ENCODE assay signal across 11 mouse cellular contexts in genomic region chr2:125685441-125686150, GRCm38 (mm10). TPM values are rescaled to one million over a fixed set of nuclear protein-coding genes. Genes with fewer than 3 reads are reported as not detected.
A peak's percentile ranks its signal among the peaks of the same experiment; 100 is the strongest.
DNase-seq lines count a peak whose midpoint lies in the region; ATAC-seq and TF ChIP-seq lines count a peak whose summit lies in the region.
"Had no signal": no experiment of that assay in that cellular context is flagged by ENCODE, and none has a peak within 500 bp of the region (broad histone marks: within the 10 kb centered on the region; RNA-seq: fewer than 3 reads in every experiment).

No protein-coding gene starts in this region.

- DNase-seq in intestine, embryonic 14.5 days (ENCODE audit: low spot score) = no peak
- DNase-seq in embryonic facial prominence, embryonic 14.5 days (ENCODE audit: low spot score) = peak; percentile 52
- no peak for DNase-seq in kidney, adult 11 months
- DNase-seq in thymus, postnatal 4 days = no peak
- DNase-seq: adrenal gland, adult 8-10 months; cerebellum, adult 8-10 months had no signal

- H3K9me3 ChIP-seq in intestine, embryonic 14.5 days (ENCODE audit: control insufficient read depth, low read length) = no peaks in the 10 kb centered on the region
- H3K9me3 ChIP-seq in intestine, postnatal 0 days (ENCODE audit: control insufficient read depth) = no peaks in the 10 kb centered on the region
- no peaks in the 10 kb centered on the region for H3K9me3 ChIP-seq in embryonic facial prominence, embryonic 14.5 days (ENCODE audit: control insufficient read depth, low read length)
- no peaks in the 10 kb centered on the region for H3K9me3 ChIP-seq in neural tube, embryonic 15.5 days (replicated peaks)
- H3K9me3 ChIP-seq: kidney, embryonic 15.5 days; liver, embryonic 15.5 days had no signal

- no peaks in the 10 kb centered on the region for H3K36me3 ChIP-seq in intestine, embryonic 14.5 days (ENCODE audit: control insufficient read depth, insufficient read depth, low read length)
- H3K36me3 ChIP-seq in intestine, postnatal 0 days (ENCODE audit: control insufficient read depth, insufficient read depth) = no peaks in the 10 kb centered on the region
- H3K36me3 ChIP-seq in embryonic facial prominence, embryonic 14.5 days (ENCODE audit: control insufficient read depth, insufficient read depth, low read length) = no peaks in the 10 kb centered on the region
- no peaks in the 10 kb centered on the region for H3K36me3 ChIP-seq in neural tube, embryonic 15.5 days
- H3K36me3 ChIP-seq: kidney, embryonic 15.5 days; liver, embryonic 15.5 days had no signal

- H3K9ac ChIP-seq in intestine, embryonic 14.5 days (ENCODE audit: low read length) = no peak overlapping the region
- H3K9ac ChIP-seq in intestine, postnatal 0 days (ENCODE audit: low read depth, low read length) = no peak overlapping the region
- H3K9ac ChIP-seq in embryonic facial prominence, embryonic 14.5 days (ENCODE audit: low read depth, low read length) = no peak overlapping the region
- H3K9ac ChIP-seq in neural tube, embryonic 15.5 days (replicated peaks) = no peak overlapping the region
- H3K9ac ChIP-seq: kidney, embryonic 15.5 days; liver, embryonic 15.5 days had no signal

- WGBS in intestine, embryonic 14.5 days = 71% methylated on average over 9 of the region's 9 CpGs
- WGBS in intestine, postnatal 0 days = 61% methylated on average over 9 of the region's 9 CpGs
- WGBS in embryonic facial prominence, embryonic 14.5 days = 48% methylated on average over 9 of the region's 9 CpGs
- 62% methylated on average over 9 of the region's 9 CpGs for WGBS in neural tube, embryonic 15.5 days

- ATAC-seq in intestine, embryonic 14.5 days (replicated peaks; ENCODE audit: low FRiP score, low TSS enrichment, low read depth) = 0 out of 2 replicates have a peak, but pooled peaks have one; percentile 59
- ATAC-seq in intestine, postnatal 0 days = no peak
- ATAC-seq in embryonic facial prominence, embryonic 14.5 days (ENCODE audit: low read depth) = peak; percentile 39
- no peak for ATAC-seq in neural tube, embryonic 15.5 days (ENCODE audit: low FRiP score)

- H3K4me2 ChIP-seq in intestine, embryonic 14.5 days (ENCODE audit: low read length) = no peak overlapping the region
- H3K4me2 ChIP-seq in intestine, postnatal 0 days (replicated peaks; ENCODE audit: low read depth) = no peak overlapping the region
- H3K4me2 ChIP-seq in embryonic facial prominence, embryonic 14.5 days (ENCODE audit: low read depth, low read length) = no peak overlapping the region
- no peak overlapping the region for H3K4me2 ChIP-seq in neural tube, embryonic 15.5 days
- H3K4me2 ChIP-seq: kidney, embryonic 15.5 days; liver, embryonic 15.5 days had no signal

- TF ChIP-seq CTCF in intestine, postnatal 0 days (IDR thresholded peaks at IDR 0.05; ENCODE audit: low read depth) = no peak
- no peak for TF ChIP-seq CTCF in cortical plate, adult 2 months (IDR thresholded peaks at IDR 0.05; ENCODE audit: extremely low read depth, insufficient read depth, low read length)

- no peaks in the 10 kb centered on the region for H3K27me3 ChIP-seq in intestine, embryonic 14.5 days (replicated peaks; ENCODE audit: control insufficient read depth, insufficient read depth, low read length)
- no peaks in the 10 kb centered on the region for H3K27me3 ChIP-seq in intestine, postnatal 0 days (replicated peaks; ENCODE audit: control insufficient read depth, insufficient read depth, low read length)
- H3K27me3 ChIP-seq in embryonic facial prominence, embryonic 14.5 days (replicated peaks; ENCODE audit: control insufficient read depth, insufficient read depth, low read length) = no peaks in the 10 kb centered on the region
- H3K27me3 ChIP-seq in neural tube, embryonic 15.5 days (replicated peaks) = no peaks in the 10 kb centered on the region
- H3K27me3 ChIP-seq: kidney, embryonic 15.5 days; liver, embryonic 15.5 days had no signal

- H3K4me1 ChIP-seq in intestine, embryonic 14.5 days (replicated peaks; ENCODE audit: control insufficient read depth, insufficient read depth, low read length) = 0 out of 2 replicates have a peak, but pooled peaks cover 3% of the 10 kb centered on the region
- peaks cover 5% of the 10 kb centered on the region; the same call in 1 of the 2 replicates for H3K4me1 ChIP-seq in intestine, postnatal 0 days (replicated peaks; ENCODE audit: control insufficient read depth, insufficient read depth, low read length)
- H3K4me1 ChIP-seq in cortical plate, adult 2 months (ENCODE audit: control insufficient read depth, insufficient read depth, low read length) = 0 out of 2 replicates have a peak, but pooled peaks cover 1% of the 10 kb centered on the region
- H3K4me1 ChIP-seq in embryonic facial prominence, embryonic 14.5 days (ENCODE audit: control insufficient read depth, insufficient read depth, low read length) = peaks cover 20% of the 10 kb centered on the region
- no peaks in the 10 kb centered on the region for H3K4me1 ChIP-seq in neural tube, embryonic 15.5 days

- peak overlapping the region; percentile 34 for H3K27ac ChIP-seq in intestine, embryonic 14.5 days (ENCODE audit: low read depth)
- no peak overlapping the region for H3K27ac ChIP-seq in intestine, postnatal 0 days (ENCODE audit: low read depth, low read length)
- H3K27ac ChIP-seq in cortical plate, adult 2 months (ENCODE audit: insufficient read depth, low read length) = peak overlapping the region; percentile 18
- peak overlapping the region; percentile 73 for H3K27ac ChIP-seq in embryonic facial prominence, embryonic 14.5 days (replicated peaks; ENCODE audit: low read depth, low read length)
- H3K27ac ChIP-seq in neural tube, embryonic 15.5 days (replicated peaks) = 0 out of 2 replicates have a peak overlapping the region, but pooled peaks have one; percentile 9
- H3K27ac ChIP-seq: kidney, embryonic 15.5 days; liver, embryonic 15.5 days had no signal

- TF ChIP-seq POLR2A in cortical plate, adult 2 months (IDR thresholded peaks at IDR 0.05; ENCODE audit: extremely low read depth, insufficient read depth, low read length) = no peak

- H3K4me3 ChIP-seq in intestine, embryonic 14.5 days (ENCODE audit: low read depth, low read length) = no peak overlapping the region
- no peak overlapping the region for H3K4me3 ChIP-seq in intestine, postnatal 0 days (ENCODE audit: low read depth, low read length)
- no peak overlapping the region for H3K4me3 ChIP-seq in cortical plate, adult 2 months (ENCODE audit: insufficient read depth, low read length)
- no peak overlapping the region for H3K4me3 ChIP-seq in embryonic facial prominence, embryonic 14.5 days (ENCODE audit: low read depth, low read length)
- no peak overlapping the region for H3K4me3 ChIP-seq in neural tube, embryonic 15.5 days (replicated peaks)
- H3K4me3 ChIP-seq: kidney, embryonic 15.5 days; liver, embryonic 15.5 days had no signal

RNA-seq across cellular contexts. Expression of gene Eid1, which starts 12.7 kb away (rescaled TPM):
- 155 and 160 TPM in 2 replicates for polyA plus RNA-seq in intestine, embryonic 14.5 days (2014; fragmentation: Nextera tagmentation; extraction: Ambion mirVana)
- polyA plus RNA-seq in intestine, postnatal 0 days (2015; fragmentation: Nextera tagmentation; extraction: Ambion mirVana) = 64.3 and 67.4 TPM in 2 replicates
- polyA plus RNA-seq in cortical plate, adult 2 months (2012; rRNA removed) = 177 and 189 TPM in 2 replicates
- polyA plus RNA-seq in embryonic facial prominence, embryonic 14.5 days (2014; fragmentation: Nextera tagmentation; extraction: Ambion mirVana) = 273 and 294 TPM in 2 replicates
- 342 and 377 TPM in 2 replicates for polyA plus RNA-seq in neural tube, embryonic 15.5 days (2015; fragmentation: Nextera tagmentation; extraction: Ambion mirVana)

RNA-seq across cellular contexts. Expression of gene Shc4, which starts 38.4 kb away (rescaled TPM):
- polyA plus RNA-seq in intestine, embryonic 14.5 days (2014; fragmentation: Nextera tagmentation; extraction: Ambion mirVana) = 2.5 and 2.6 TPM in 2 replicates
- polyA plus RNA-seq in intestine, postnatal 0 days (2015; fragmentation: Nextera tagmentation; extraction: Ambion mirVana) = 0.61 and 0.65 TPM in 2 replicates
- 3.5 and 3.7 TPM in 2 replicates for polyA plus RNA-seq in cortical plate, adult 2 months (2012; rRNA removed)
- 1.3 and 2.1 TPM in 2 replicates for polyA plus RNA-seq in embryonic facial prominence, embryonic 14.5 days (2014; fragmentation: Nextera tagmentation; extraction: Ambion mirVana)
- 4.3 and 4.6 TPM in 2 replicates for polyA plus RNA-seq in neural tube, embryonic 15.5 days (2015; fragmentation: Nextera tagmentation; extraction: Ambion mirVana)

Comparison
In these comparisons a context has a peak if more than half of its experiments do, and no peak if none do; other contexts are left out.
1. ATAC-seq: peak in intestine, embryonic 14.5 days (single experiment) and embryonic facial prominence, embryonic 14.5 days (single experiment); none in intestine, postnatal 0 days (single experiment) and neural tube, embryonic 15.5 days (single experiment).